Mouse (Mus musculus): Measurements from ENCODE around the gene Sf3b2. TPM values are rescaled to one million over a fixed set of nuclear protein-coding genes. Genes with fewer than 3 reads are reported as not detected.

The Sf3b2 gene
- polyA plus RNA-seq, 1 experiment: 151 TPM

DNA sequence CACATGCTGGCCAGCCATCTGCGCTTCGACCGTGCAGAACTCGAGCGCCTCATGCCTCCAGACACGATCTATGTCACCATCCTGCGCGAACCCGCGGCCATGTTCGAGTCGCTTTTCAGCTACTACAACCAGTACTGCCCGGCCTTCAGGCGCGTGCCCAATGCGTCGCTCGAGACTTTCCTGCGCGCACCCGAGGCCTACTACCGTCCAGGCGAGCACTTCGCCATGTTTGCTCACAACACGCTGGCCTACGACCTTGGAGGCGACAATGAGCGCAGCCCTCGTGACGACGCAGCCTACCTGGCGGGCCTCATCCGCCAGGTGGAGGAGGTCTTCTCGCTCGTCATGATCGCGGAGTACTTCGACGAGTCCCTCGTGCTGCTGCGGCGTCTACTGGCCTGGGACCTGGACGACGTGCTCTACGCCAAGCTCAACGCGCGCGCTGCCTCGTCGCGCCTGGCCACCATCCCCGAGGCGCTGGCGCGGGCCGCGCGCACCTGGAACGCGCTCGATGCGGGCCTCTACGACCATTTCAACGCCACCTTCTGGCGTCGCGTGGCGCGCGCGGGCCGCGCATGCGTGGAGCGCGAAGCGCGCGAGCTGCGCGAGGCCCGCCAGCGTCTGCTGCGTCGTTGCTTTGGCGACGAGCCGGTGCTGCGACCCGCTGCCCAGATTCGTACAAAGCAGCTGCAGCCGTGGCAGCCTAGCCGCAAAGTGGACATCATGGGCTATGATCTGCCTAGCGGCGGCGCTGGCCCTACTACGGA, 11.9 kb upstream of the Sf3b2 start:
- no peak overlapping the region for H3K4me3 ChIP-seq (ENCODE audit: insufficient read depth, low read length)
- H3K4me1 ChIP-seq (ENCODE audit: control insufficient read depth, insufficient read depth, low read length): no peaks in the 10 kb centered on the region
- no peak overlapping the region for H3K27ac ChIP-seq (ENCODE audit: insufficient read depth, low read length)
- no peak for TF ChIP-seq POLR2A (IDR thresholded peaks at IDR 0.05; ENCODE audit: extremely low read depth, insufficient read depth, low read length)
- no peak for TF ChIP-seq CTCF (IDR thresholded peaks at IDR 0.05; ENCODE audit: extremely low read depth, insufficient read depth, low read length)

DNA sequence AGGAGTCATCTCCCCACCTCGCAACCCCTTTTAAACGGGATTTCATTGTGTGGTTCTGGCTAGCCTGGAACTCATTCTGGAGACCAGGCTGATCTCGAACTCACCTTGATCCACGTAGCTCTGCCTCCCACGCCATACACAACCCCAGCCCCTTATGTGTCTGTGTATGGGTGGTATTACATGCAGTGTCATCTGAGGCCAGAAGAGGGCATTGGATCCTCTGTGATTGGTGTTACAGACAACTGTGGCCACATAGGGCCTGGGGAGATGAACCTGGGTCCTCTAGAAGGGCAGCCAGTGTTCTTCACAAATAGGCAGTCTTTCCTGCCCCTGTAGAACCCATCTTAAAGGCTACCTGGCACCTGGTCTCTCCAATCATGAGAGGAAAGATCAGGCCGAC, 11.0 kb upstream of the Sf3b2 start:
- Histone ChIP-seq H3K4me1 (ENCODE audit: control insufficient read depth, insufficient read depth, low read length) (no peaks in the 10 kb centered on the region), H3K27ac (ENCODE audit: insufficient read depth, low read length) (no peak overlapping the region), H3K4me3 (ENCODE audit: insufficient read depth, low read length) (no peak overlapping the region)
- TF ChIP-seq CTCF (IDR thresholded peaks at IDR 0.05; ENCODE audit: extremely low read depth, insufficient read depth, low read length): peak; percentile 23; the same call in 1 of the 2 replicates
- no peak for TF ChIP-seq POLR2A (IDR thresholded peaks at IDR 0.05; ENCODE audit: extremely low read depth, insufficient read depth, low read length)

DNA sequence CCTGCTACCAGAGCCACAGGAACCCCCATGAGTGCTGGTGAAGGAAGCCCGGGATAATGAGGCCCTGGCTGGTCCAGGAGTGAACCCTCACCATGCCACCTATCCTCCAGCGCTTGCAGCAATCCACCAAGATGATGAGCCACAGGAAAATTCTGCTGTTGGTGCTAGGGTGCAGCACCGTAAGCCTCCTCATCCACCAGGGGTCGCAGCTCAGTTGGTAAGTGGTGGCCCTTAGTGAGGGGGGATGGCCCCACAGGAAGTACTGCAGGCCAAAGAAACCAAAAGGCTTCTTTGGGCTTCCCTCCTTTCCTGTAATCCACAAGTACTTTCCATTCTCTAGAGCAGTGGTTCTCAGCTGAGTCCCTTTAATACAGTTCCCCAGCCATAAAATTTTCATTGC, 7.2 kb upstream of the Sf3b2 start:
- TF ChIP-seq POLR2A (IDR thresholded peaks at IDR 0.05; ENCODE audit: extremely low read depth, insufficient read depth, low read length) (no peak), CTCF (IDR thresholded peaks at IDR 0.05; ENCODE audit: extremely low read depth, insufficient read depth, low read length) (peak; percentile 51)
- Histone ChIP-seq H3K4me1 (ENCODE audit: control insufficient read depth, insufficient read depth, low read length) (peaks cover 8% of the 10 kb centered on the region; the same call in 1 of the 2 replicates), H3K4me3 (ENCODE audit: insufficient read depth, low read length) (no peak overlapping the region), H3K27ac (ENCODE audit: insufficient read depth, low read length) (no peak overlapping the region)

DNA sequence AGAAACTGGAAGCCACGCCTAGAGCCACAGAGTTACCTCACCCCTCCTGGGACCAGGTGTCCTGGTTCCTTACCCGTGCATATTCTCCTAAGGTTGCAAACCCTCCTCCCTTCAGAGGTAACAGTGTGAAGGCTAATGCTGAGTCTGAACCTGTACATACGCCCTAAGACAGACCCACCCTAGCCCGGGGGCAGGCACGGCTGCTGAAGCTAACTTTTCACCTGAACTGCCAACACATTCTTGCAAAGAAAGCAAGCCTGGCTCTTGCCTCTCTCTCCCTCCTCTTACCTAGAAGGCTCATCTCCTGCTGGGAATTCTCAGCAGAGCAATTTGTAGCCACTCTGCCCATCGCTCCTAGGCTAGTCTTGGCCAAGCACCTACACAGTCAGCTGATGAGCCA, 5.3 kb upstream of the Sf3b2 start:
- TF ChIP-seq CTCF (IDR thresholded peaks at IDR 0.05; ENCODE audit: extremely low read depth, insufficient read depth, low read length): no peak
- Histone ChIP-seq H3K4me1 (ENCODE audit: control insufficient read depth, insufficient read depth, low read length) (peaks cover 9% of the 10 kb centered on the region; the same call in 1 of the 2 replicates), H3K27ac (ENCODE audit: insufficient read depth, low read length) (no peak overlapping the region), H3K4me3 (ENCODE audit: insufficient read depth, low read length) (no peak overlapping the region)

DNA sequence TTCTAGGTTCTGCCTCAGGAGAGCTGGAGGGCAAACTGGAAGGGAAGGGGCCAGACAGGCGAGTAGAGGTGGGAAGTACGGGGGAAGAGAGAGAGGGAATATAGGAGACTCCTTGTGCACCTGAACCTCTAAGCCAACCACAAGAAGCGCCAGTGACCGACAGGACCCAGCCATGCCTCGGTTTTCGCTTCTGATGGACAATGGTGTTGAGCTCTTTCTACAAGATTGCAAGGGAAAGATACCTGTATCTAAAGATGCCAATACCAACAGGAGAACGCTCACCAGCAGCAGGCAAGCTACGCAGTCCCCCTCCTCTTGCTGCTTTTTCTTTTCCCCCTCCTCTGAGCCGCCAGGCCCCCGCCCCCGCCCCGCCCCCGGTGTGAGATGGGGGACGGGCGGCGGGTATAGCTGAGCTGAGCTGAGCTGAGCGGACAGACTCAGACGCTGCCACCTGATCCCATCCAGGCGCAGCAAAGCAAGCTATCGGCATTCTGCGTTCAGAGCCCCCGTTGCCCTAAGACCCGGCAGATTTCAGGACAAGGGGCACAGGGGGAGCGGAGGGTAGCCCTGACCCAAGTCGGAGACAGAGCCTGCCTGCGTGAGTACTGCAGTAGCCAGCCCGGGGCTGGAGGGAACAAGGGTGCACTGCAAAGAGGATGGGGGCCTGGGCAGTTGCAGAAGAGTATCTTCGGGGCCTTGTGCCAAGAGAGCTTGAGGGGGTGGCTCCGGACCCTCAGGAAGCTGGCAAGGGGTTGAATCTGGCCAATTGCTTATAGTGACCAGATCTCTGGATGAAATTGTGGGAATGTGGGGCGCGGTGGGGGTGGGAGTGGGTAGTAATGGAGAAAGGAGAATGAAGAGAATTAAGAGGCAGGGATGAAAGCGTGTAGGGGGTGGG, 2.9 kb upstream of the Sf3b2 start, which contains the start of gene Gal3st3:
Gene Gal3st3 (plus strand): TSS at position 429 of the 898 bp plus-strand sequence.
- TF ChIP-seq POLR2A (IDR thresholded peaks at IDR 0.05; ENCODE audit: extremely low read depth, insufficient read depth, low read length): peak; percentile 64; the same call in 1 of the 2 replicates
- TF ChIP-seq CTCF (IDR thresholded peaks at IDR 0.05; ENCODE audit: extremely low read depth, insufficient read depth, low read length): no peak
- Histone ChIP-seq H3K27ac (ENCODE audit: insufficient read depth, low read length) (peak within 1 kb of the TSS; percentile 94), H3K4me3 (ENCODE audit: insufficient read depth, low read length) (peak within 1 kb of the TSS; percentile 93), H3K4me1 (ENCODE audit: control insufficient read depth, insufficient read depth, low read length) (peaks cover 9% of the 10 kb centered on the region; the same call in 1 of the 2 replicates)

DNA sequence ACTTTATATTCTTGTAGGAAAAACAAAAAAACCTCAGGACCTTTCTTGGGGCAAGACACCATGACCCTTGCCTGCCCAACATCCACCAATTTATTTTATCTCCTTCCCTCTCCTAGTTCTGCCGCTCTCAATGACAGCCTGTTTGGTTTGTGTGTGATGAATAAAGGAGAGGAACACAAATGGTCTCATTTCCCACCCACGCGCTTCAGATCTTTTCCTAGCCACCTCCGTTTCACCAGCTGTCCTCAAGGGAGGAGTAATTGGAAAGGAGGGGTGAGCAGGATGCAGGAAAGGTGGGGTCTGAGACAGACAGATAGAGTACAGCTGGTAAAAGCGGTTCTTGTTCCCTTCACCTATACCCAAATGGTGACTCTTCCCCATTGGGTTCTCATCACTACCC, 1.4 kb upstream of the Sf3b2 start:
- Histone ChIP-seq H3K4me3 (ENCODE audit: insufficient read depth, low read length) (no peak overlapping the region), H3K4me1 (ENCODE audit: control insufficient read depth, insufficient read depth, low read length) (peaks cover 9% of the 10 kb centered on the region; the same call in 1 of the 2 replicates), H3K27ac (ENCODE audit: insufficient read depth, low read length) (peak overlapping the region; percentile 76)
- TF ChIP-seq POLR2A (IDR thresholded peaks at IDR 0.05; ENCODE audit: extremely low read depth, insufficient read depth, low read length): peak; percentile 47; the same call in 1 of the 2 replicates
- TF ChIP-seq CTCF (IDR thresholded peaks at IDR 0.05; ENCODE audit: extremely low read depth, insufficient read depth, low read length): no peak

DNA sequence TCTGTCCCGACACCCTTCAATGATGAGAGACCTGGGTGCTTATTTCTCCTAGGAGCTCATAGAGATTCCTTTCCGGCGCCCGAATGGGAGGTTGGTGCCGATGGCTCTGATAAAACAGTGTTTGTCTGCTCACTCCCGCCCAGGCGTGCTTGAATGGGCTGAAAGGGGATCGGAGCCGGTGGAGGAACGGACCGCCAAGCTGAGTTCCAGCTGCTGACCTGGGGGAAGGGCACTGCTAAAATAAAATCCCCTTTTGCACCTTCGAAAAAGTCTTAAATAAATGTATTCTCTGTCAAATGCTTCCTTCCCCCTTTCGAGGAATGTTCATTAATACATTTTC, 451 bp upstream of the Sf3b2 start:
- H3K27ac ChIP-seq (ENCODE audit: insufficient read depth, low read length): peak overlapping the region; percentile 35; the same call in 1 of the 2 replicates
- TF ChIP-seq POLR2A (IDR thresholded peaks at IDR 0.05; ENCODE audit: extremely low read depth, insufficient read depth, low read length) (no peak), CTCF (IDR thresholded peaks at IDR 0.05; ENCODE audit: extremely low read depth, insufficient read depth, low read length) (no peak)
- H3K4me1 ChIP-seq (ENCODE audit: control insufficient read depth, insufficient read depth, low read length): peaks cover 9% of the 10 kb centered on the region; the same call in 1 of the 2 replicates
- peak overlapping the region; percentile 73 for H3K4me3 ChIP-seq (ENCODE audit: insufficient read depth, low read length)

DNA sequence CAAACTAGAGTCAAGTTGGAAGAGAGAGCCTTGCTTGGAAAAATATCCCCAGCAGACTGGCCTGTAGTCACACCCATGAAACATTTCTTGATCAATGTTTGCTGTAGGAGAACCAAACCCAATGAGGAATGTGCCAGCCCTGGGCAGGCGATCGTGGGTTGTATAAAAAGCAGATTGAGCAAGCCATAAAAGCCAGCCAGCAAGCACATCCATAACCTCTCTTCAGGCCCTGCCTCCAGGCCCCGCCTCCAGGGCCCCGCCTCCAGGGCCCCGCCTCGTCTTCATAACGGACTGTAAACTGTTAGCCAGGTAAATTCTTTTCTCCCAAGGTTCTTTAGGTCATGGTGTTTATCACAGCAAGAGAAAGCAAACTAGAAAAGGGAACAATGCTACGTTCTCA, 16.9 kb downstream of the Sf3b2 start:
- TF ChIP-seq CTCF (IDR thresholded peaks at IDR 0.05; ENCODE audit: extremely low read depth, insufficient read depth, low read length): no peak
- Histone ChIP-seq H3K27ac (ENCODE audit: insufficient read depth, low read length) (no peak overlapping the region), H3K4me1 (ENCODE audit: control insufficient read depth, insufficient read depth, low read length) (peaks cover 3% of the 10 kb centered on the region; the same call in 1 of the 2 replicates), H3K4me3 (ENCODE audit: insufficient read depth, low read length) (no peak overlapping the region)

DNA sequence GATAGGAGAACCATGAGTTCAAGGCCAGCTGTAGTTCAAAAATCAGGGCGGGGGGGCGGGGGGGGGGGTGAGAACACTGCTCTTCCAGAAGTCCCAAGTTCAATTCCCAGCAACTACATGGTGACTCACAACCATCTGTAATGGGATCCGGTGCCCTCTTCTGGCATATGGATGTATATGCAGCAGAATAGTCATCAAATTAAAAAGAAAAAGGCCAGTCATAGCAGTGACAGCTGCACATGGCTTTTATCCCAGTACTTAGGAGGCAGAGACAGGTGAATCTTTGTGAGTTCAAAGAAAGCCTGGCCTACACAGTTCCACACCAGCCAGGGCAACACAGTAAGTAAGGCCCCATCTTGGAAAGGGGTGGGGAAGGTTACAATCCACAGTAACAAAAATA, 18.1 kb downstream of the Sf3b2 start:
- Histone ChIP-seq H3K4me3 (ENCODE audit: insufficient read depth, low read length) (no peak overlapping the region), H3K27ac (ENCODE audit: insufficient read depth, low read length) (no peak overlapping the region), H3K4me1 (ENCODE audit: control insufficient read depth, insufficient read depth, low read length) (peaks cover 3% of the 10 kb centered on the region; the same call in 1 of the 2 replicates)
- TF ChIP-seq CTCF (IDR thresholded peaks at IDR 0.05; ENCODE audit: extremely low read depth, insufficient read depth, low read length) (no peak), POLR2A (IDR thresholded peaks at IDR 0.05; ENCODE audit: extremely low read depth, insufficient read depth, low read length) (no peak)
